Mouse (Mus musculus) limb, embryonic 15.5 days (tissue): Measurements from ENCODE around the gene Tmem138. TPM values are rescaled to one million over a fixed set of nuclear protein-coding genes. Genes with fewer than 3 reads are reported as not detected.
"Not testable (repeated sequence)": the region's sequence is repeated elsewhere in the genome, so short reads cannot be mapped to it uniquely, and the experiment has no call there.

Experiments used
- ATAC-seq: fragments of 200-750 bp; cut with Nextera tagmentation; 2 replicates; pipeline ENCODE4 v1.8.0; 2017; ENCODE audit warnings: low read depth, moderate TSS enrichment; ENCODE audit not compliant: insufficient number of reproducible peaks, low FRiP score, low TSS enrichment
- H3K27ac ChIP-seq: fragments of 300-500 bp; sonication (generic); 2 replicates; pipeline ENCODE4 v1.5.1; 2015; ENCODE audit warnings: moderate library complexity, mild to moderate bottlenecking, inconsistent platforms
- H3K27me3 ChIP-seq: fragments of 300-500 bp; sonication (generic); 2 replicates; pipeline ENCODE4 v1.6.1; 2015; ENCODE audit warnings: inconsistent platforms
- H3K36me3 ChIP-seq: fragments of 300-500 bp; sonication (generic); 2 replicates; pipeline ENCODE4 v1.6.1; 2015; ENCODE audit warnings: inconsistent platforms
- H3K4me1 ChIP-seq: fragments of 300-500 bp; sonication (generic); 2 replicates; pipeline ENCODE4 v1.6.1; 2015; ENCODE audit warnings: inconsistent platforms
- H3K4me2 ChIP-seq: fragments of 300-500 bp; sonication (generic); 2 replicates; pipeline ENCODE4 v1.6.1; 2015; ENCODE audit warnings: mild to moderate bottlenecking, inconsistent platforms
- H3K4me3 ChIP-seq: fragments of 300-500 bp; sonication (generic); 2 replicates; pipeline ENCODE4 v1.5.1; 2015; ENCODE audit warnings: mild to moderate bottlenecking, inconsistent platforms
- H3K9ac ChIP-seq: fragments of 300-500 bp; sonication (generic); 2 replicates; pipeline ENCODE4 v1.6.1; 2015; ENCODE audit warnings: inconsistent platforms
- H3K9me3 ChIP-seq: fragments of 300-500 bp; sonication (generic); 2 replicates; pipeline ENCODE4 v1.6.1; 2016; ENCODE audit warnings: inconsistent platforms
- WGBS: fragments of 180-500 bp; shearing (Covaris S2); methylation state at CpG from one replicate; pipeline ENCODE4 v1.1.7; 2015; 5-methylcytosine and 5-hydroxymethylcytosine counted together
- polyA plus RNA-seq: library from polyadenylated mRNA; unstranded; fragments of >200 nt; fragmentation: Nextera tagmentation; extraction: Ambion mirVana; gene quantifications from 2 replicates; pipeline ENCODE4 v1.2.1, GENCODE M21; 2015

Tmem138 gene
- polyA plus RNA-seq, 1 experiment from 2014 or later, result 26.8 TPM

GRCm38 (mm10) chr19:10562351-10562750 lies 14.8 kb downstream of the Tmem138 start:
- no peak overlapping the region for H3K9ac ChIP-seq
- 61% methylated on average over 5 of the region's 5 CpGs for WGBS
- H3K36me3 ChIP-seq, result no peaks in the 10 kb centered on the region
- no peak overlapping the region for H3K4me3 ChIP-seq
- H3K27ac ChIP-seq, result no peak overlapping the region
- H3K4me2 ChIP-seq, result no peak overlapping the region
- no peaks in the 10 kb centered on the region for H3K4me1 ChIP-seq
- no peaks in the 10 kb centered on the region for H3K9me3 ChIP-seq
- H3K27me3 ChIP-seq, result no peaks in the 10 kb centered on the region
- ATAC-seq, result no peak

DNA sequence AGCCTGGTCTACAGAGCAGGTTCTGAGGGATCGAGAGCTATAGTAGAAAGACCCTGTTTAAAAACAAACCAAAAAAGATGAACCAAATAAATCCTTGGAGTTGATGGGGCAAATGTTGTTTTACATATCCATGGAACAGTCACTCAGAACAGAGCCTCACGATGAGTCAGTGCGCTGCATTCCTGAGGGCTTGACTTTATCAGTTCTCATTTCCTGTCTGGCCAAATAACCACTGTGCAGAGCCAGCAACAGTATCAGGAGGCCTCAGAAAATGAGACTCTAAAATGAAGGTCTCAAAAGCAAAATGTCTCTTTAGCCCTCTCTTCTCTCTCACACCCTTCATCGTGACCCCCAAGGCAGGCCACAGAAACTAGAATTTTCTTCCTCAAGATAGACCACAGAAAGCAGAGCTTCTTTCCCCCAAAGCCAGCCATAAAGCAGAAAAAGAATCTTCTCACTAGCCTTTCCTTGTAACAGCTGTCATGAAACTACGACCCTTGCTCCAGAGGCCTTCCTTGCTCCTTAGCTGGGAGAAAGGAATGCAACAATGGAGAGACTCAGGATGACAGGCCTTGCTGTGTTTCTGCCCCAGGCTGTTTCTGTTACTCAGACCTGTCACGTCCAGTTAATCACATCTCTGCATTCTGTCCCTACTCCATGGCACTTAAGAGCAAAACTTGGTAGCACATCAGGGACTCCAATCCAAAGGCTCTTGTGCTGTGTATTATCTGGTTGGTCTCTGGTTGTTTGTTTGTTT lies 15.4 kb downstream of the Tmem138 start:
- Histone ChIP-seq H3K9me3 (no peaks in the 10 kb centered on the region), H3K36me3 (no peaks in the 10 kb centered on the region), H3K4me1 (no peaks in the 10 kb centered on the region), H3K4me2 (no peak overlapping the region), H3K27ac (0 out of 2 replicates have a peak overlapping the region, but pooled peaks have one; percentile 23), H3K9ac (no peak overlapping the region), H3K4me3 (no peak overlapping the region), H3K27me3 (no peaks in the 10 kb centered on the region)
- 46% methylated on average over 6 of the region's 6 CpGs for WGBS
- ATAC-seq, result no peak

DNA sequence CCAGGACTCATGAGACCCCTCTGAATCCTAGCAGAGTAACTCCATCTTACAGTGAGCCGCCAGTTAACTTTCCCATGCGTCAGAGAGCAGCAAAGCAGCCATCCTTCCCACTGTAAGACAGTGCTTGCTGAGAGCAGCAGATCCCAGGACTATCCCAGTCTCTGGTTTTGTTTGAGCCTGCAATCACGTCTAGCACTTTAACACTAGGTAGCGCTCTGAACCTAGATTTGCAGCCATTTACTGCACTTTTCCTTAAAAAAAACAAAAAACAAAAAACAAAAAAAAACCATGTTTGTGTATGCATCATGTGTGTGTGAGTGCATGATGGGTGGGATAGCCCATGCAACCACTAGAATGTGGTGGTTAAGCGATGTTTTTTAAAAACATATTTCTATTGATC lies 17.1 kb downstream of the Tmem138 start:
- Histone ChIP-seq H3K36me3 (no peaks in the 10 kb centered on the region), H3K4me2 (no peak overlapping the region), H3K4me3 (no peak overlapping the region), H3K27ac (no peak overlapping the region), H3K27me3 (no peaks in the 10 kb centered on the region), H3K9ac (no peak overlapping the region), H3K9me3 (no peaks in the 10 kb centered on the region), H3K4me1 (peaks cover 9% of the 10 kb centered on the region)
- no peak for ATAC-seq
- 43% methylated on average over 5 of the region's 5 CpGs for WGBS

DNA sequence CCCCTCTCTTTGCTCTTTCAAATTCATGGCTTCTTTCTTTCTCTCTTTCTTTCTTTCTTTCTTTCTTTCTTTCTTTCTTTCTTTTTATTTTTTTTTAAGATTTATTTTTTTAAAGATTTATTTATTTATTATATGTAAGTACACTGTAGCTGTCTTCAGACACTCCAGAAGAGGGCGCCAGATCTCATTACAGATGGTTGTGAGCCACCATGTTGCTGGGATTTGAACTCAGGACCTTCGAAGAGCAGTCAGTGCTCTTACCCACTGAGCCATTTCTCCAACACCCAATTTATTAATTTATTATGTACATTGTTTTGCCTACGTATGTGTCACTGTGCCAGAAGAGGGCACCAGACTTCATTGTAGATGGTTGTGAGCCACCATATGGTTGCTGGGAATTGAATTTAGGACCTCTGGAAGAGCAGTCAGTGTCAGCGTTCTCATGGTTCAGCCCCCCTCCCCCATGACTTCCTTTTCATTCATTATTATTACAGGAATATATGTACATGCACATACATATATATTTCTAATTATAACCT lies 19.3 kb downstream of the Tmem138 start:
- ATAC-seq, H3K27ac ChIP-seq, H3K36me3 ChIP-seq, H3K9me3 ChIP-seq, H3K4me3 ChIP-seq, H3K9ac ChIP-seq, H3K4me2 ChIP-seq, H3K27me3 ChIP-seq: not testable (repeated sequence)
- WGBS, result 68% methylated on average over 4 of the region's 4 CpGs
- peaks cover 14% of the 10 kb centered on the region for H3K4me1 ChIP-seq

DNA sequence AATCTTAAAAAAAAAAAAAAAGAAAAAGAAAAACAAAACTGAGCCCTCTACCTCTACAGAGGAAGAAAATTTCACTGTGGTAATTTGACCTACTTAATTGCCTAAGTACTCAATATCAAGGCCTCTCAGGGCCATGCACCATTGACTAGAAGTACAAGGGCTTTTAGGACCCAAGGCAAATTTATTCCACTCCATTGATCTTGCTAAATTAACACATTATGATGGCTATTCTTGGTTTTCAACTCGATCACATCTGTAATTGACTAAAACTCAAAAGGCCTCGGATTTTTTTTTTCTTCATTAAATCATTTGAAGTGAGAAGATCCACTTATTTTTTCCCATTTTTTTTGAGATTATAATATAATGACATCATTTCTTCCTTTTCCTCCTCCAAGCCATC lies 19.7 kb downstream of the Tmem138 start:
- H3K27me3 ChIP-seq, result no peaks in the 10 kb centered on the region
- H3K36me3 ChIP-seq, result peaks cover 5% of the 10 kb centered on the region; the same call in 1 of the 2 replicates
- H3K4me2 ChIP-seq, result no peak overlapping the region
- 82% methylated on average over 2 of the region's 2 CpGs for WGBS
- H3K9ac ChIP-seq, result no peak overlapping the region
- no peak for ATAC-seq
- no peak overlapping the region for H3K4me3 ChIP-seq
- peaks cover 14% of the 10 kb centered on the region for H3K4me1 ChIP-seq
- H3K27ac ChIP-seq, result no peak overlapping the region
- no peaks in the 10 kb centered on the region for H3K9me3 ChIP-seq

DNA sequence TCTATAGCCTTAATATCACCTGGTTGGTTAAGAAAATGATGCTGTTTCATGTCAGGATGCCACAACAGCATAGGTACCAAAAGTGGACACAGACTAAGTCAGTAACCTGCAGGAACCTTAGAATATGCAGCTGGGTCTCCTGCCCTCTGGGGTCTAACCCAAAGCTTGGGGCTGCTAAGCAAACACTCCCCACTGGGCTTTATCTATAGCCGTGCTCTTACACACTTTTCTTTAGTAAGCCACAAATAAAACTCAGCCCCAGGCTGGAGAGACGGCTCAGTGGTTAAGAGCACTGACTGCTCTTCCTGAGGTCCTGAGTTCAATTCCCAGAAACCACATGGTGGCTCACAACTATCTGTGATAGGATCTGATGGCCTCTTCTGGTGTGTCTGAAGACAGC lies 20.2 kb downstream of the Tmem138 start:
- Histone ChIP-seq H3K4me2 (no peak overlapping the region), H3K27ac (no peak overlapping the region), H3K4me3 (no peak overlapping the region), H3K27me3 (no peaks in the 10 kb centered on the region), H3K9me3 (no peaks in the 10 kb centered on the region), H3K36me3 (peaks cover 8% of the 10 kb centered on the region; the same call in 1 of the 2 replicates), H3K9ac (no peak overlapping the region), H3K4me1 (peaks cover 14% of the 10 kb centered on the region)
- WGBS, result 84% methylated on average over 2 of the region's 2 CpGs
- no peak for ATAC-seq

- H3K27me3 ChIP-seq, result no peaks in the 10 kb centered on the region
- H3K9ac ChIP-seq, result peak within 1 kb of the TSS; percentile 50
- H3K4me1 ChIP-seq, result peaks cover 14% of the 10 kb centered on the region
- H3K27ac ChIP-seq, result peak within 1 kb of the TSS; percentile 83
- peak within 1 kb of the TSS; percentile 75 for H3K4me2 ChIP-seq
- peak; percentile 95 for ATAC-seq
- H3K4me3 ChIP-seq, result peak within 1 kb of the TSS; percentile 66
- WGBS, result under 1% methylated on average over 43 of the region's 43 CpGs
- peaks cover 19% of the 10 kb centered on the region for H3K36me3 ChIP-seq
- H3K9me3 ChIP-seq, result no peaks in the 10 kb centered on the region
Observed at GRCm38 (mm10) chr19:10555624-10556510, 21.3 kb downstream of the Tmem138 start, which contains the start of gene Tmem216. Gene Tmem216, minus strand, starts transcription at chr19:10556238.

DNA sequence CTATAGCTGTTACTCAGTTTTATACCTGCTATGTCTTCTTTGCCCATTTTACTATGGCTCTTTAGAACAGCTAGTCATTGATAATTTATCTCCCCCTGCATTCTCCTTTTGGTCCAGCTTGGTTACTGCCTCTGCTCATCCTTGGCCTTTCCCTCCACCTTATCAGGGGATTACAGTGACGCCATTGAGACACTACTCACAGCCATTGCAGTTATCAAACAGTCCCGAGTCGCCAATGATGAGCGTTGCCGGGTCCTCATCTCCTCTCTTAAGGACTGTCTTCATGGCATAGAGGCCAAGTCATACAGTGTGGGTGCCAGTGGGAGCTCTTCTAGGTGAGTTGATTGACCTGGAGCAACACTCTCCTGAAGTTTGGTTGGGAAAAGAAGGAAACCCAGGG lies 37.7 kb downstream of the Tmem138 start:
- Histone ChIP-seq H3K36me3 (peaks cover 82% of the 10 kb centered on the region), H3K27ac (no peak overlapping the region), H3K4me3 (no peak overlapping the region), H3K9ac (no peak overlapping the region), H3K9me3 (no peaks in the 10 kb centered on the region), H3K4me2 (no peak overlapping the region), H3K4me1 (no peaks in the 10 kb centered on the region), H3K27me3 (no peaks in the 10 kb centered on the region)
- 97% methylated on average over 5 of the region's 5 CpGs for WGBS
- ATAC-seq, result no peak

GRCm38 (mm10) chr19:10530082-10530481 lies 47.1 kb downstream of the Tmem138 start:
- H3K9me3 ChIP-seq, result no peaks in the 10 kb centered on the region
- H3K4me3 ChIP-seq, result no peak overlapping the region
- no peaks in the 10 kb centered on the region for H3K27me3 ChIP-seq
- H3K4me1 ChIP-seq, result peaks cover 14% of the 10 kb centered on the region
- 94% methylated on average over 1 of the region's 1 CpGs for WGBS
- H3K4me2 ChIP-seq, result no peak overlapping the region
- ATAC-seq, result no peak
- peaks cover 42% of the 10 kb centered on the region for H3K36me3 ChIP-seq
- H3K27ac ChIP-seq, result no peak overlapping the region
- H3K9ac ChIP-seq, result no peak overlapping the region

DNA sequence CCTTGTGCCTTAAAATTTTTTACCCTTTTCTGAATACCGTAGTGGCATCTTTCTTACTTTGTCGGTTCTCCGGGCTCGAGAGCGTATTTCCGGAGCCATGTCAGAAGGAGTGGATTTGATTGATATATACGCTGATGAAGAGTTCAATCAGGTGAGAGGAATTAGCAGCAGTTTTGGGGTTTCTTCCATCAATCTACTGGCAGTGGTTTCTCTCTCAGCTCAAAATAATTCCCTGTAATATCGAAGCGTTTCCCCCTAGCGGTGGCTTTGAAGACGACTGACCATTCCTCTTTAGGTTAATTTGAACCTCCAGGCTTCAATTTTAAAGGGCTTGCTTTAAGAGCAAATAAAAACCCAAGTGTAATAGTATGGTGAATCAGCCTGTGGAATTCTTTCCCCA lies 51.3 kb downstream of the Tmem138 start, which contains the start of gene Sdhaf2:
Gene Sdhaf2, minus strand, starts transcription at position 233 of the 400 bp plus-strand sequence.
- no peak for ATAC-seq
- no peaks in the 10 kb centered on the region for H3K9me3 ChIP-seq
- under 1% methylated on average over 11 of the region's 11 CpGs for WGBS

DNA sequence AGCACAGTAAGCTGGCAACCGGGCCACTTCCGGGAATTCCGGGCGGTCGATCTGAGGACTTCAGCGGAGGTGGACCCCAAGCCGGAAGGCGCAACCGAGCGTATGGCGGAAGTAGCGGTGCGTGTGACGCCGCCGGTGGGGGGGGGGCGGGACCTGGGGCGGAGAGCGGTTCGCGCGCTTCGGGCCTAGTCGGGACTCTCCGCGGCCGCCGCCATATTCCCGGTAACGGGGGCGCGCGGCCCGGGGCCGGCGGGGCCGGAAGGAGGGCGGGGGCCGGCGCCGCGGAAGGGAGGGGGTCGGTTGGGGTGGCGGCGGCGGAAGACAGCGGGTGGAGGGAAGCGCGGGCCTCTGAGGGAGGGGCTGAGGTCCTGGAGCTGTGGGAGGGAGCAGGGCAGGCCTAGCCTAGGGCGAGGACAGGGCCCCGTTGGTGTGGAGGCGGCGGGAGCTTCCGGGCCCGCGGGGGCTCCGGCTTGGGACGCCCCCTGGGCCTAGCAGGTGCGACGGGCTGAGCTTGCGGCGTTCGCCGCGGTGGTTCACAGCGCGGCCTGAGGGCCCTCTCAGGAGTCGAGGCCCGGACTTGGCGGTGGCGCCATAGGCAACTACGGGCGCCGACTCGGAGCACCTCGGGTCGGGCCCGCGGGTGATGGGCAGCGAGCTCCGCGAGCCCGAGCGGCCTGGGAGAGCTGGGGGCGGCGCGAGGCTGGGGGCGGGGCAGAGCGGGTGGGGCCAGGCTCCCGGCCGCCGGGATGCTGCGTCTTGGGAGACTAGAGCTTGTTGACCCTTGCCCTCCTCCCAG lies 51.9 kb downstream of the Tmem138 start, which contains the start of gene Cpsf7:
Gene Cpsf7, plus strand, starts transcription at position 161 of the 796 bp plus-strand sequence.
- peak; percentile 93 for ATAC-seq
- Histone ChIP-seq H3K4me3 (peak within 1 kb of the TSS; percentile 98), H3K9me3 (no peaks in the 10 kb centered on the region), H3K36me3 (peaks cover 4% of the 10 kb centered on the region), H3K4me1 (peaks cover 18% of the 10 kb centered on the region), H3K27ac (peak within 1 kb of the TSS; percentile 99), H3K27me3 (no peaks in the 10 kb centered on the region), H3K9ac (peak within 1 kb of the TSS; percentile 99), H3K4me2 (peak within 1 kb of the TSS; percentile 53)
- under 1% methylated on average over 93 of the region's 93 CpGs for WGBS

More for the DNA sequence above, 51.3 kb downstream of the Tmem138 start, which contains the start of gene Sdhaf2:
- Histone ChIP-seq H3K4me3 (peak within 1 kb of the TSS; percentile 98), H3K36me3 (peaks cover 9% of the 10 kb centered on the region), H3K9ac (peak within 1 kb of the TSS; percentile 99), H3K4me1 (peaks cover 18% of the 10 kb centered on the region), H3K4me2 (peak within 1 kb of the TSS; percentile 53), H3K27ac (peak within 1 kb of the TSS; percentile 99), H3K27me3 (no peaks in the 10 kb centered on the region)
